Mouse (Mus musculus) stomach, embryonic 16.5 days (tissue): ENCODE measurements at regions not wholly inside any gene's neighbourhood (a gene's known extent, or its start where the extent isn't known, plus 50 kb on each side); places are given as distances from the start of the nearest gene placed in this dataset.

Experiments
- ATAC-seq: fragments of 200-750 bp; cut with Nextera tagmentation; 2 replicates; pipeline ENCODE4 v1.8.0; 2017; ENCODE audit warnings: moderate number of reproducible peaks, moderate TSS enrichment; ENCODE audit not compliant: insufficient read depth, low FRiP score
- H3K27ac ChIP-seq: fragments of 300-500 bp; sonication (generic); 2 replicates; pipeline ENCODE4 v1.5.1; 2014; ENCODE audit warnings: low read length
- H3K27me3 ChIP-seq: fragments of 300-500 bp; sonication (generic); 2 replicates; pipeline ENCODE4 v1.6.1; 2014; ENCODE audit warnings: low read length, control low read depth, mixed read lengths; ENCODE audit not compliant: control insufficient read depth, insufficient read depth
- H3K36me3 ChIP-seq: fragments of 300-500 bp; sonication (generic); 2 replicates; pipeline ENCODE4 v1.6.1; 2014; ENCODE audit warnings: low read length; ENCODE audit not compliant: control insufficient read depth, insufficient read depth
- H3K4me1 ChIP-seq: fragments of 300-500 bp; sonication (generic); 2 replicates; pipeline ENCODE4 v1.6.1; 2014; ENCODE audit warnings: low read length, control low read depth, mixed read lengths; ENCODE audit not compliant: control insufficient read depth, insufficient read depth
- H3K4me2 ChIP-seq: fragments of 300-500 bp; sonication (generic); 2 replicates; pipeline ENCODE4 v1.6.1; 2014; ENCODE audit warnings: low read depth, low read length, mixed read lengths
- H3K4me3 ChIP-seq: fragments of 300-500 bp; sonication (generic); replicated peaks from 2 replicates; pipeline ENCODE4 v1.5.1; 2014; ENCODE audit warnings: mild to moderate bottlenecking, low read length
- H3K9ac ChIP-seq: fragments of 300-500 bp; sonication (generic); 2 replicates; pipeline ENCODE4 v1.6.1; 2014; ENCODE audit warnings: low read length
- H3K9me3 ChIP-seq: fragments of 300-500 bp; sonication (generic); replicated peaks from 2 replicates; pipeline ENCODE4 v1.6.1; 2016; ENCODE audit warnings: low read length, control low read depth; ENCODE audit not compliant: control insufficient read depth
- WGBS: fragments of 180-500 bp; shearing (Covaris S2); extraction: QIAGEN DNeasy Blood & Tissue Kit; methylation state at CpG from one replicate; pipeline ENCODE4 v1.1.7; 2014; 5-methylcytosine and 5-hydroxymethylcytosine counted together

GRCm38 (mm10) chr12:31130434-31130833 is 56.8 kb downstream of the Fam110c start:
- Histone ChIP-seq H3K9me3 (no peaks in the 10 kb centered on the region), H3K36me3 (no peaks in the 10 kb centered on the region), H3K4me3 (no peak overlapping the region), H3K27ac (no peak overlapping the region), H3K9ac (no peak overlapping the region), H3K4me1 (no peaks in the 10 kb centered on the region), H3K27me3 (no peaks in the 10 kb centered on the region), H3K4me2 (no peak overlapping the region)
- 69% methylated on average over 2 of the region's 2 CpGs for WGBS
- no peak for ATAC-seq

GRCm38 (mm10) chr12:31134465-31134992 is 60.9 kb downstream of the Fam110c start:
- no peak overlapping the region for H3K9ac ChIP-seq
- ATAC-seq: no peak
- no peak overlapping the region for H3K4me2 ChIP-seq
- H3K9me3 ChIP-seq: no peaks in the 10 kb centered on the region
- no peaks in the 10 kb centered on the region for H3K27me3 ChIP-seq
- H3K4me3 ChIP-seq: no peak overlapping the region
- H3K4me1 ChIP-seq: no peaks in the 10 kb centered on the region
- no peak overlapping the region for H3K27ac ChIP-seq
- 70% methylated on average over 6 of the region's 6 CpGs for WGBS
- no peaks in the 10 kb centered on the region for H3K36me3 ChIP-seq

GRCm38 (mm10) chr12:31136364-31136763 is 62.7 kb downstream of the Fam110c start:
- Histone ChIP-seq H3K36me3 (no peaks in the 10 kb centered on the region), H3K4me3 (no peak overlapping the region), H3K27ac (no peak overlapping the region), H3K4me2 (no peak overlapping the region), H3K27me3 (no peaks in the 10 kb centered on the region), H3K4me1 (no peaks in the 10 kb centered on the region), H3K9ac (no peak overlapping the region), H3K9me3 (no peaks in the 10 kb centered on the region)
- no peak for ATAC-seq
- WGBS: 62% methylated on average over 10 of the region's 10 CpGs

GRCm38 (mm10) chr12:31136911-31137310 is 63.2 kb downstream of the Fam110c start:
- ATAC-seq: no peak
- Histone ChIP-seq H3K27me3 (no peaks in the 10 kb centered on the region), H3K36me3 (no peaks in the 10 kb centered on the region), H3K9me3 (no peaks in the 10 kb centered on the region), H3K4me1 (no peaks in the 10 kb centered on the region), H3K9ac (no peak overlapping the region), H3K4me3 (no peak overlapping the region), H3K4me2 (no peak overlapping the region), H3K27ac (peak overlapping the region; percentile 29; the same call in 1 of the 2 replicates)
- WGBS: 26% methylated on average over 3 of the region's 3 CpGs

- Histone ChIP-seq H3K9ac (no peak overlapping the region), H3K27ac (peak overlapping the region; percentile 29; the same call in 1 of the 2 replicates), H3K9me3 (no peaks in the 10 kb centered on the region), H3K4me1 (no peaks in the 10 kb centered on the region), H3K4me3 (no peak overlapping the region), H3K4me2 (no peak overlapping the region), H3K27me3 (no peaks in the 10 kb centered on the region), H3K36me3 (no peaks in the 10 kb centered on the region)
- no peak for ATAC-seq
- 65% methylated on average over 5 of the region's 5 CpGs for WGBS
Measured at GRCm38 (mm10) chr12:31137431-31137830, 63.8 kb downstream of the Fam110c start.

GRCm38 (mm10) chr12:31139853-31140252 is 66.2 kb downstream of the Fam110c start:
- no peak overlapping the region for H3K4me3 ChIP-seq
- H3K36me3 ChIP-seq: no peaks in the 10 kb centered on the region
- ATAC-seq: no peak
- H3K9ac ChIP-seq: no peak overlapping the region
- WGBS: 65% methylated on average over 4 of the region's 4 CpGs
- H3K27ac ChIP-seq: no peak overlapping the region
- no peaks in the 10 kb centered on the region for H3K27me3 ChIP-seq
- H3K4me2 ChIP-seq: no peak overlapping the region
- no peaks in the 10 kb centered on the region for H3K4me1 ChIP-seq
- H3K9me3 ChIP-seq: no peaks in the 10 kb centered on the region

- no peak overlapping the region for H3K9ac ChIP-seq
- WGBS: 74% methylated on average over 6 of the region's 6 CpGs
- no peaks in the 10 kb centered on the region for H3K27me3 ChIP-seq
- H3K36me3 ChIP-seq: no peaks in the 10 kb centered on the region
- no peak overlapping the region for H3K27ac ChIP-seq
- H3K4me1 ChIP-seq: peaks cover 8% of the 10 kb centered on the region
- H3K9me3 ChIP-seq: no peaks in the 10 kb centered on the region
- H3K4me2 ChIP-seq: no peak overlapping the region
- no peak for ATAC-seq
- no peak overlapping the region for H3K4me3 ChIP-seq
Measured at GRCm38 (mm10) chr12:31143266-31143665, 69.6 kb downstream of the Fam110c start.

GRCm38 (mm10) chr12:31145032-31145781 is 71.5 kb downstream of the Fam110c start:
- Histone ChIP-seq H3K36me3 (no peaks in the 10 kb centered on the region), H3K4me1 (peaks cover 8% of the 10 kb centered on the region), H3K4me2 (no peak overlapping the region), H3K9me3 (no peaks in the 10 kb centered on the region), H3K27ac (peak overlapping the region; percentile 69; the same call in 1 of the 2 replicates), H3K4me3 (no peak overlapping the region), H3K9ac (no peak overlapping the region), H3K27me3 (no peaks in the 10 kb centered on the region)
- peak; percentile 58 for ATAC-seq
- WGBS: 56% methylated on average over 3 of the region's 3 CpGs

- H3K36me3 ChIP-seq: no peaks in the 10 kb centered on the region
- no peaks in the 10 kb centered on the region for H3K27me3 ChIP-seq
- no peak overlapping the region for H3K4me2 ChIP-seq
- H3K4me1 ChIP-seq: peaks cover 8% of the 10 kb centered on the region
- 59% methylated on average over 11 of the region's 11 CpGs for WGBS
- H3K4me3 ChIP-seq: no peak overlapping the region
- H3K9ac ChIP-seq: no peak overlapping the region
- H3K27ac ChIP-seq: no peak overlapping the region
- no peaks in the 10 kb centered on the region for H3K9me3 ChIP-seq
- no peak for ATAC-seq
Measured at GRCm38 (mm10) chr12:31148417-31149356, 75.0 kb downstream of the Fam110c start.
